ENCODE assay signal across 8 mouse cellular contexts in the genomic region with DNA sequence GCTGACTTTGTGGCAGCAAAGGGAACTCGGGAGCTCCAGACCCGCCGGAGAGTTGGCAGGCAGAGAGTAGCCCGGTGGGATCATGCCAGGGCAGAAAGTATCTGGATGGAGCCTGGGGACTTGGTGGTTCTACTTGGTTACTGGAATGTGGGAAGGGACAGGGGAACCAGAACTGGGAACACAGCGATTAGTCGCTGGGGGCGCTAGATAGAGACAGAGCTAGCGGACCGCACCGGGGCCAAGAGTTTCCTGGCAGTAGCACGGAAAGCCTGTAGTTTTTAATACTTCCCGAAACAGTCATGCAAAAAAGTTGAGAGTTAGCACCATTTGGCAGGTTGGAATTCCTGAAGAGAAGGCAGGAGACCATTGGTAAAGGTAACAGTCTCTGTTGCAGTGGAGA. TPM values are rescaled to one million over a fixed set of nuclear protein-coding genes. Genes with fewer than 3 reads are reported as not detected.
DNase-seq lines count a peak whose midpoint lies in the region; ATAC-seq and TF ChIP-seq lines count a peak whose summit lies in the region.

No protein-coding gene starts in this region.

- H3K4me3 ChIP-seq in forebrain, postnatal 0 days (ENCODE audit: low read depth, low read length), result no peak overlapping the region
- no peak overlapping the region for H3K4me3 ChIP-seq in forebrain, embryonic 16.5 days (replicated peaks; ENCODE audit: low read length)
- peak overlapping the region; percentile 33; the same call in 1 of the 2 replicates for H3K4me3 ChIP-seq in E14TG2a.4 (replicated peaks; ENCODE audit: low read length)
- no peak overlapping the region for H3K4me3 ChIP-seq in lung, adult 2 months (replicated peaks; ENCODE audit: extremely low read depth, low read depth, low read length)

- H3K9ac ChIP-seq in forebrain, postnatal 0 days, result no peak overlapping the region
- no peak overlapping the region for H3K9ac ChIP-seq in forebrain, embryonic 16.5 days (replicated peaks; ENCODE audit: low read depth, low read length)

- ATAC-seq in forebrain, postnatal 0 days, result no peak
- no peak for ATAC-seq in forebrain, embryonic 16.5 days
- peak; percentile 52 to 73 for ATAC-seq in hematopoietic stem cell, adult 5-6 weeks (replicated peaks in 1 of 2; ENCODE audit: insufficient read depth in 1 of 2, low FRiP score in 2 of 2, low TSS enrichment in 1 of 2, low read depth in 1 of 2, poor library complexity in 2 of 2, severe bottlenecking in 2 of 2)

- 0 out of 2 replicates have a peak, but pooled peaks cover 4% of the 10 kb centered on the region for H3K27me3 ChIP-seq in forebrain, postnatal 0 days (ENCODE audit: insufficient read depth, low read length)
- H3K27me3 ChIP-seq in forebrain, embryonic 16.5 days (replicated peaks; ENCODE audit: control insufficient read depth, insufficient read depth, low read length), result peaks cover 4% of the 10 kb centered on the region; the same call in 1 of the 2 replicates
- H3K27me3 ChIP-seq in E14TG2a.4 (ENCODE audit: insufficient read depth, low read length), result no peaks in the 10 kb centered on the region

- H3K4me1 ChIP-seq in forebrain, postnatal 0 days (ENCODE audit: insufficient read depth), result 0 out of 2 replicates have a peak, but pooled peaks cover 6% of the 10 kb centered on the region
- H3K4me1 ChIP-seq in forebrain, embryonic 16.5 days (replicated peaks; ENCODE audit: control insufficient read depth, insufficient read depth, low read length), result peaks cover 3% of the 10 kb centered on the region; the same call in 1 of the 2 replicates
- peaks cover 54% of the 10 kb centered on the region for H3K4me1 ChIP-seq in E14TG2a.4 (replicated peaks; ENCODE audit: low read depth, low read length)
- no peaks in the 10 kb centered on the region for H3K4me1 ChIP-seq in lung, adult 2 months (ENCODE audit: control insufficient read depth, insufficient read depth, low read length)

- no peak for DNase-seq in forebrain, postnatal 0 days
- DNase-seq in embryo, embryonic 10 days (ENCODE audit: low spot score), result peak; percentile 48
- peak; percentile 24 for DNase-seq in lung, adult 2 months
- DNase-seq in thymus, postnatal 25 days, result peak; percentile 36
- no peak for DNase-seq in left cerebral cortex, adult 11 months (ENCODE audit: low spot score)

- WGBS in forebrain, postnatal 0 days, result 24% methylated on average over 12 of the region's 12 CpGs
- 23% methylated on average over 12 of the region's 12 CpGs for WGBS in forebrain, embryonic 16.5 days
- 19% methylated on average over 12 of the region's 12 CpGs for WGBS in lung, adult 2 months

- H3K4me2 ChIP-seq in forebrain, postnatal 0 days (ENCODE audit: low read depth), result no peak overlapping the region
- no peak overlapping the region for H3K4me2 ChIP-seq in forebrain, embryonic 16.5 days (ENCODE audit: low read length)

- peak; percentile 35 for TF ChIP-seq CTCF in forebrain, postnatal 0 days (IDR thresholded peaks at IDR 0.05; ENCODE audit: low read depth)
- peak; percentile 41 for TF ChIP-seq CTCF in E14TG2a.4 (conservative IDR thresholded peaks at IDR 0.05; ENCODE audit: low read length)
- no peak for TF ChIP-seq CTCF in lung, adult 2 months (IDR thresholded peaks at IDR 0.05; ENCODE audit: insufficient read depth, low read length)

- no peak for TF ChIP-seq POLR2A in lung, adult 2 months (IDR thresholded peaks at IDR 0.05; ENCODE audit: borderline replicate concordance, extremely low read depth, low read depth, low read length)

- no peaks in the 10 kb centered on the region for H3K36me3 ChIP-seq in forebrain, postnatal 0 days (ENCODE audit: insufficient read depth)
- H3K36me3 ChIP-seq in forebrain, embryonic 16.5 days (ENCODE audit: control insufficient read depth, insufficient read depth), result no peaks in the 10 kb centered on the region
- H3K36me3 ChIP-seq in E14TG2a.4 (ENCODE audit: insufficient read depth, low read length), result no peaks in the 10 kb centered on the region

- no peaks in the 10 kb centered on the region for H3K9me3 ChIP-seq in forebrain, postnatal 0 days (ENCODE audit: low read length)
- H3K9me3 ChIP-seq in forebrain, embryonic 16.5 days (ENCODE audit: control insufficient read depth, low read length), result no peaks in the 10 kb centered on the region
- H3K9me3 ChIP-seq in E14TG2a.4 (ENCODE audit: low read length), result no peaks in the 10 kb centered on the region

- no peak overlapping the region for H3K27ac ChIP-seq in forebrain, postnatal 0 days (ENCODE audit: low read depth, low read length)
- no peak overlapping the region for H3K27ac ChIP-seq in forebrain, embryonic 16.5 days (ENCODE audit: low read length)

RNA-seq across cellular contexts. Expression of gene Pde12, which starts 5.7 kb away (rescaled TPM):
- 15.7 and 21.1 TPM in 2 replicates for total RNA-seq in forebrain, postnatal 0 days (2014; rRNA removed)
- polyA plus RNA-seq in forebrain, postnatal 0 days (2015; fragmentation: Nextera tagmentation; extraction: Ambion mirVana), result 10.7 and 10.9 TPM in 2 replicates
- 12.7 TPM in 2 replicates for polyA plus RNA-seq in forebrain, embryonic 16.5 days (2015; fragmentation: Nextera tagmentation; extraction: Ambion mirVana)
- total RNA-seq in hematopoietic stem cell, adult 5-6 weeks (2017), result 14.4 and 16.5 TPM in 2 replicates
- 4.7 and 4.8 TPM in 2 replicates for polyA plus RNA-seq in lung, adult 2 months (2012; rRNA removed)

RNA-seq across cellular contexts. Expression of gene Dnah12, which starts 17.7 kb away (rescaled TPM):
- 0.38 and 0.67 TPM in 2 replicates for total RNA-seq in forebrain, postnatal 0 days (2014; rRNA removed)
- polyA plus RNA-seq in forebrain, postnatal 0 days (2015; fragmentation: Nextera tagmentation; extraction: Ambion mirVana), result 0.06 and 0.19 TPM in 2 replicates
- 0.04 and 0.11 TPM in 2 replicates for polyA plus RNA-seq in forebrain, embryonic 16.5 days (2015; fragmentation: Nextera tagmentation; extraction: Ambion mirVana)
- 0.31 and 0.45 TPM in 2 replicates for total RNA-seq in hematopoietic stem cell, adult 5-6 weeks (2017)
- polyA plus RNA-seq in lung, adult 2 months (2012; rRNA removed), result 0.51 and 1.6 TPM in 2 replicates

RNA-seq across cellular contexts. Expression of gene Arf4, which starts 37.5 kb away (rescaled TPM):
- total RNA-seq in forebrain, postnatal 0 days (2014; rRNA removed), result 176 and 182 TPM in 2 replicates
- polyA plus RNA-seq in forebrain, postnatal 0 days (2015; fragmentation: Nextera tagmentation; extraction: Ambion mirVana), result 521 and 540 TPM in 2 replicates
- polyA plus RNA-seq in forebrain, embryonic 16.5 days (2015; fragmentation: Nextera tagmentation; extraction: Ambion mirVana), result 643 and 695 TPM in 2 replicates
- 101 and 152 TPM in 2 replicates for total RNA-seq in hematopoietic stem cell, adult 5-6 weeks (2017)
- polyA plus RNA-seq in lung, adult 2 months (2012; rRNA removed), result 122 and 167 TPM in 2 replicates

Comparison
In these comparisons a context has a peak if more than half of its experiments do, and no peak if none do; other contexts are left out.
1. ATAC-seq: peak in hematopoietic stem cell, adult 5-6 weeks (2 of 2); none in forebrain, postnatal 0 days (single experiment) and forebrain, embryonic 16.5 days (single experiment).
2. DNase-seq: peak in embryo, embryonic 10 days (single experiment), lung, adult 2 months (single experiment) and thymus, postnatal 25 days (single experiment); none in forebrain, postnatal 0 days (single experiment) and left cerebral cortex, adult 11 months (single experiment).